Mouse (Mus musculus) forebrain, embryonic 14.5 days (tissue): ENCODE data around the gene Cyp2c65. TPM values are rescaled to one million over a fixed set of nuclear protein-coding genes. Genes with fewer than 3 reads are reported as not detected.
"Not testable (repeated sequence)": the region's sequence is repeated elsewhere in the genome, so short reads cannot be mapped to it uniquely, and the experiment has no call there.

Experiments used
- ATAC-seq: fragments of 200-750 bp; cut with Nextera tagmentation; 2 replicates; pipeline ENCODE4 v1.8.0; 2017; ENCODE audit warnings: mild to moderate bottlenecking, moderate library complexity
- DNase-seq: peaks from one replicate; pipeline ENCODE4 v3.0.0-alpha.2; 2015; ENCODE audit warnings: low spot score
- H3K27ac ChIP-seq: fragments of 300-500 bp; sonication (generic); 2 replicates; pipeline ENCODE4 v1.5.1; 2014; ENCODE audit warnings: low read depth, mild to moderate bottlenecking, control low read depth, low read length, moderate library complexity
- H3K27me3 ChIP-seq: fragments of 300-500 bp; sonication (generic); replicated peaks from 2 replicates; pipeline ENCODE4 v1.6.1; 2014; ENCODE audit warnings: low read length, control low read depth, mixed read lengths; ENCODE audit not compliant: control insufficient read depth, insufficient read depth
- H3K36me3 ChIP-seq: fragments of 300-500 bp; sonication (generic); 2 replicates; pipeline ENCODE4 v1.6.1; 2014; ENCODE audit warnings: low read length, control low read depth; ENCODE audit not compliant: control insufficient read depth, insufficient read depth
- H3K4me1 ChIP-seq: fragments of 300-500 bp; sonication (generic); 2 replicates; pipeline ENCODE4 v1.6.1; 2014; ENCODE audit warnings: antibody characterized with exemption, low read length, control low read depth; ENCODE audit not compliant: control insufficient read depth, insufficient read depth
- H3K4me2 ChIP-seq: fragments of 300-500 bp; sonication (generic); 2 replicates; pipeline ENCODE4 v1.6.1; 2014; ENCODE audit warnings: mild to moderate bottlenecking, control low read depth, low read length
- H3K4me3 ChIP-seq: fragments of 300-500 bp; sonication (generic); 2 replicates; pipeline ENCODE4 v1.5.1; 2014; ENCODE audit warnings: low read depth, low read length, control low read depth
- H3K9ac ChIP-seq: fragments of 300-500 bp; sonication (generic); 2 replicates; pipeline ENCODE4 v1.6.1; 2014; ENCODE audit warnings: mild to moderate bottlenecking, low read length, control low read depth, moderate library complexity
- H3K9me3 ChIP-seq: fragments of 300-500 bp; sonication (generic); replicated peaks from 2 replicates; pipeline ENCODE4 v1.6.1; 2016; ENCODE audit warnings: low read length, control low read depth, mixed read lengths; ENCODE audit not compliant: control insufficient read depth
- WGBS: fragments of 180-500 bp; shearing (Covaris S2); extraction: QIAGEN DNeasy Blood & Tissue Kit; methylation state at CpG from one replicate; pipeline ENCODE4 v1.1.7; 2014; 5-methylcytosine and 5-hydroxymethylcytosine counted together
- polyA plus RNA-seq: library from polyadenylated mRNA; unstranded; fragments of >200 nt; fragmentation: Nextera tagmentation; extraction: Ambion mirVana; gene quantifications from 2 replicates; pipeline ENCODE4 v1.2.1, GENCODE M21; 2014

Cyp2c65 gene
- polyA plus RNA-seq = not detected in 2 replicates

DNA sequence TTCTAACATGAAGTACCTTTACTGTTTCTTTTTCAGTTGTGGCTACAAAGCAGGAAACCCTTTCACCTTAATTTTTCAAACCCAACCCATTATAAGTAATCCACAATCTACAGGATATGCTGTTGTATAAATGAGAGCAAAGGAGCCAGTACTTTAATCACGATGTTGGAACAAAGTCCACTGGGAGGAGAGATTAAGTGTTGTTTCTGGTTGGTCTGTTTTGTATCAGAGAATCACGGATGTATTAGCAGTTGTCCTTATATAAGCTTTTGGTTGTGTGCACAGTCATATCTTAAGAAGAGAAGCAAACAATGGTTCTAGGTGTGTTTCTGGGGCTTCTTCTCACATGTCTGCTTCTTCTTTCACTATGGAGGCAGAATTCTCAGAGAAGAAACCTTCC, at the start of gene Cyp2c65:
Gene Cyp2c65, plus strand, starts transcription at position 297 of the 400 bp plus-strand sequence.
- WGBS = 63% methylated on average over 2 of the region's 2 CpGs

DNA sequence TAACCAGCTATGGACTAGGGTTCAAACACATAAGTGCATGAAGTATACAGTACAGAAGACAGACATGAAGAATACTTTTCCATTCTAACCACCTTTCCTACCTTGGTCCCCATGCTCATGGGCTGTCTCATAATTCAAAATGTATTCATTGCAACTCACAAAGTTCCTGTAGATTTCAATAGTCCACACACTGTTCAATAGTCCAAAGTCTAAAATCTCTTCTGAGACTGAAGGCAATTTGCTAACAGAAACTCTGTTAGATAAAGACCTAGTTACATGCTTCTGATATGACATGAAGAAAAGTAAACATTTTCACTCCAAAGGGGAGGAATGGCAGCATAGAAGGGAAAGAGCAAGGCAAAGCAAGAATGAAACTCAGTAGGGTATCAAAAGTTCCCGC, 2.9 kb upstream of the Cyp2c65 start:
- H3K36me3 ChIP-seq = no peaks in the 10 kb centered on the region
- H3K9me3 ChIP-seq = no peaks in the 10 kb centered on the region
- H3K4me1 ChIP-seq = no peaks in the 10 kb centered on the region
- no peak overlapping the region for H3K4me3 ChIP-seq
- ATAC-seq = no peak
- no peak for DNase-seq
- H3K27ac ChIP-seq = no peak overlapping the region
- H3K9ac ChIP-seq = no peak overlapping the region
- 84% methylated on average over 1 of the region's 1 CpGs for WGBS
- H3K4me2 ChIP-seq = no peak overlapping the region
- H3K27me3 ChIP-seq = no peaks in the 10 kb centered on the region

More for the DNA sequence above, at the start of gene Cyp2c65:
- no peaks in the 10 kb centered on the region for H3K4me1 ChIP-seq
- no peak within 1 kb of the TSS for H3K27ac ChIP-seq
- DNase-seq (no peak), ATAC-seq (no peak)
- no peak within 1 kb of the TSS for H3K9ac ChIP-seq
- H3K4me3 ChIP-seq = no peak within 1 kb of the TSS
- H3K27me3 ChIP-seq = no peaks in the 10 kb centered on the region
- H3K9me3 ChIP-seq = no peaks in the 10 kb centered on the region
- H3K36me3 ChIP-seq = no peaks in the 10 kb centered on the region
- no peak within 1 kb of the TSS for H3K4me2 ChIP-seq

DNA sequence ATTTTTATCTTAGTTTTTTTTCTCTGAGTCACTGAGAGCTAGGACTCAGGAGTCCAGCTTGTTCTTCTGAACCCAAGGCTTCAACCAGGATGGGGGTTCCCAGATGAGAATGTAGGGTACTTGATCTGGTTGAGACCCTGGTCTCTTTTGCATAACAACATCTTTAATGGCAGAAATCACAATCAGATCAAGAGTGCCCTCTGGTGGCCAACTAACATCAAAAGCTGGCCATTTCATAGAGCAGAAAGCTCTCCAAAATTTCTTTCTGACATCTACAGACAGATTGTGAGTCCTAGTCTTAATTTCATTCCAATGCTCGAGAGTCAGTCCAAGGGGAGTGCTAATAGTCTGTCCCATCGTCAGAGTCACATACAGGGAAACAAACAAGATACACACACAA, 38.0 kb downstream of the Cyp2c65 start:
- H3K27ac ChIP-seq, H3K4me1 ChIP-seq, H3K9me3 ChIP-seq, H3K9ac ChIP-seq, H3K36me3 ChIP-seq, H3K4me2 ChIP-seq, H3K27me3 ChIP-seq, ATAC-seq, DNase-seq, H3K4me3 ChIP-seq: not testable (repeated sequence)
- 80% methylated on average over 2 of the region's 2 CpGs for WGBS

DNA sequence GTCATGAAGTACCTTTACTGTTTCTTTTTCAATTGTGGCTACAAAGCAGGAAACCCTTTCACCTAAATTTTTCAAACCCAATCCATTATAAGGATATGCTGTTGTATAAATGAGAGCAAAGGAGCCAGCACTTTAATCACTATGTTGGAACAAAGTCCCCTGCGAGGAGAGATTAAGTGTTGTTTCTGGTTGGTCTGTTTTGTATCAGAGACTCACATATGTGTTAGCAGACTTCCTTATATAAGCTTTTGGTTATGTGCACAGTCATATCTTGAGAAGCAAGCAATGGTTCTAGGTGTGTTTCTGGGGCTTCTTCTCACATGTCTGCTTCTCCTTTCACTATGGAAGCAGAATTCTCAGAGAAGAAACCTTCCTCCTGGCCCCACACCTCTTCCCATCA, 52.8 kb downstream of the Cyp2c65 start, which contains the start of gene Cyp2c66:
Gene Cyp2c66, plus strand, starts transcription at position 255 of the 400 bp plus-strand sequence.
- Histone ChIP-seq H3K9ac (no peak within 1 kb of the TSS), H3K36me3 (no peaks in the 10 kb centered on the region), H3K4me3 (no peak within 1 kb of the TSS), H3K9me3 (no peaks in the 10 kb centered on the region), H3K27me3 (no peaks in the 10 kb centered on the region), H3K4me2 (no peak within 1 kb of the TSS), H3K4me1 (no peaks in the 10 kb centered on the region), H3K27ac (no peak within 1 kb of the TSS)
- DNase-seq (no peak), ATAC-seq (no peak)
- WGBS = 78% methylated on average over 1 of the region's 1 CpGs

Other genes with a start within 250 kb of the Cyp2c65 start
- 6.4 and 6.9 TPM in 2 replicates for gene Noc3l, start 241.8 kb upstream of the Cyp2c65 start, polyA plus RNA-seq
- 5.9 and 6.2 TPM in 2 replicates for gene Tbc1d12, start 224.4 kb upstream of the Cyp2c65 start, polyA plus RNA-seq
- gene Hells, start 130.1 kb upstream of the Cyp2c65 start, polyA plus RNA-seq = 25.4 and 27.8 TPM in 2 replicates
- gene Cyp2c55, start 54.0 kb upstream of the Cyp2c65 start, polyA plus RNA-seq = not detected in 2 replicates
- gene Cyp2c66, start 52.9 kb downstream of the Cyp2c65 start, polyA plus RNA-seq = not detected in 2 replicates
- gene Cyp2c29, start 208.4 kb downstream of the Cyp2c65 start, polyA plus RNA-seq = not detected in 2 replicates